Mouse (Mus musculus) embryonic facial prominence, embryonic 11.5 days (tissue): Measurements from ENCODE around the gene Wnt3a. TPM values are rescaled to one million over a fixed set of nuclear protein-coding genes. Genes with fewer than 3 reads are reported as not detected.

Experiments
- ATAC-seq: fragments of 200-750 bp; cut with Nextera tagmentation; replicated peaks from 2 replicates; pipeline ENCODE4 v1.8.0; 2017; ENCODE audit warnings: low read depth; ENCODE audit not compliant: insufficient number of reproducible peaks, low FRiP score, low TSS enrichment
- DNase-seq: peaks from one replicate; pipeline ENCODE4 v3.0.0-alpha.2; 2015; ENCODE audit warnings: low spot score
- H3K27ac ChIP-seq: fragments of 300-500 bp; sonication (generic); replicated peaks from 2 replicates; pipeline ENCODE4 v1.5.1; 2014; ENCODE audit warnings: mild to moderate bottlenecking, low read depth, low read length, control low read depth
- H3K27me3 ChIP-seq: fragments of 300-500 bp; sonication (generic); 2 replicates; pipeline ENCODE4 v1.6.1; 2014; ENCODE audit warnings: mild to moderate bottlenecking, low read length, moderate library complexity, mixed read lengths; ENCODE audit not compliant: control insufficient read depth, insufficient read depth
- H3K36me3 ChIP-seq: fragments of 300-500 bp; sonication (generic); replicated peaks from 2 replicates; pipeline ENCODE4 v1.6.1; 2014; ENCODE audit warnings: low read depth, mild to moderate bottlenecking, low read length, moderate library complexity, mixed read lengths; ENCODE audit not compliant: control insufficient read depth, insufficient read depth
- H3K4me1 ChIP-seq: fragments of 300-500 bp; sonication (generic); 2 replicates; pipeline ENCODE4 v1.6.1; 2014; ENCODE audit warnings: low read length, mixed read lengths; ENCODE audit not compliant: control insufficient read depth, insufficient read depth
- H3K4me2 ChIP-seq: fragments of 300-500 bp; sonication (generic); 2 replicates; pipeline ENCODE4 v1.6.1; 2014; ENCODE audit warnings: low read depth, mild to moderate bottlenecking, control low read depth, low read length, moderate library complexity
- H3K4me3 ChIP-seq: fragments of 300-500 bp; sonication (generic); 2 replicates; pipeline ENCODE4 v1.5.1; 2014; ENCODE audit warnings: low read depth, low read length, control low read depth
- H3K9ac ChIP-seq: fragments of 300-500 bp; sonication (generic); replicated peaks from 2 replicates; pipeline ENCODE4 v1.6.1; 2014; ENCODE audit warnings: mild to moderate bottlenecking, control low read depth, low read length
- H3K9me3 ChIP-seq: fragments of 300-500 bp; sonication (generic); replicated peaks from 2 replicates; pipeline ENCODE4 v1.6.1; 2016; ENCODE audit warnings: mild to moderate bottlenecking, low read length, inconsistent platforms, mixed read lengths; ENCODE audit not compliant: control insufficient read depth
- WGBS: fragments of 180-500 bp; shearing (Covaris S2); extraction: QIAGEN DNeasy Blood & Tissue Kit; methylation state at CpG from one replicate; pipeline ENCODE4 v1.1.7; 2014; 5-methylcytosine and 5-hydroxymethylcytosine counted together
- polyA plus RNA-seq: library from polyadenylated mRNA; unstranded; fragments of >200 nt; fragmentation: Nextera tagmentation; extraction: Ambion mirVana; gene quantifications from 2 replicates; pipeline ENCODE4 v1.2.1, GENCODE M21; 2014

The Wnt3a gene
- polyA plus RNA-seq, 1 experiment from 2014 or later: 0.77 TPM

DNA sequence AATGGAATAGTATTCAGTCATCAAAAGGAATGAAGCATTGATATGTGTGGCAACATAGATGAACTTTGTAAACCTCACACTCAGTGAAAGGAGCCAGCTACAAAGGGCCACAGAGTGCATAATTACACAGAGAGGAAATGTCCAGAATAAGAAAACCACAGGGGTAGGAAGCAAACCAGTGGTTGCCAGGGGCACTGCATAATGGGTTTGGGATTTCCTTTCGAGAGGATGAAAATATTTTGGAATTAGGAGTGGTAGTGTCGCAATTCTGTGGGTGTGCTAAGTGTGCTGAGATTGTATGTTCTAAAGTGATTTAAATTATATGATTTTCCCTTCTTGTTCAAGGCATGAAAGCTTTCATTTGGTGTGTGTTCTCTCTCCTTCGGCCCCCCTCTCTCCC, 16.4 kb downstream of the Wnt3a start:
- no peaks in the 10 kb centered on the region for H3K4me1 ChIP-seq
- DNase-seq (no peak), ATAC-seq (no peak)
- no peaks in the 10 kb centered on the region for H3K36me3 ChIP-seq
- H3K4me2 ChIP-seq: no peak overlapping the region
- 66% methylated on average over 3 of the region's 3 CpGs for WGBS
- no peak overlapping the region for H3K4me3 ChIP-seq
- no peaks in the 10 kb centered on the region for H3K9me3 ChIP-seq
- H3K27me3 ChIP-seq: no peaks in the 10 kb centered on the region; the same call in 1 of the 2 replicates
- H3K27ac ChIP-seq: no peak overlapping the region
- no peak overlapping the region for H3K9ac ChIP-seq

DNA sequence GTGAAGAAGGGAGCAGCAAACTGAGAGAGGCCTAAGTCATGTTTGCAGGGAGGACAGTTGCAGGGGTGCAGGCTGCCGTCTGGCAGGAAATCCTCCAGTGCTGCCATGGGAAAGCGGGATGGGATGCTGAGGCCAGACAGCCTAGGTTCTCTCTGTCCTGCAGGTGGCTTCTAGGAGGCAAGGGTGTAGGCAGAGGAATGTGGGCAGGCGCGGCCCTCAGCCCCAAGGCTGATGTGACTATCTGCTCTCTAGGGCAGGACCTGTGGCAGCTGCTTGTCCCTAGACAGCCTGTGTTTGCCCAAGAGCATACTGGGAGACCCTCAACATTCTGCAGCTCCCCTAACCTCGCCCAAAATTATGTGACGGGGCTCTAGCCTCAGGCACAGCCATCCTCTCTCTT, 23.8 kb downstream of the Wnt3a start:
- peaks cover 8% of the 10 kb centered on the region for H3K27me3 ChIP-seq
- ATAC-seq (no peak), DNase-seq (no peak)
- H3K27ac ChIP-seq: no peak overlapping the region
- H3K4me3 ChIP-seq: no peak overlapping the region
- no peak overlapping the region for H3K9ac ChIP-seq
- WGBS: 22% methylated on average over 6 of the region's 6 CpGs
- no peaks in the 10 kb centered on the region for H3K36me3 ChIP-seq
- H3K4me1 ChIP-seq: no peaks in the 10 kb centered on the region; the same call in 1 of the 2 replicates
- H3K4me2 ChIP-seq: no peak overlapping the region
- no peaks in the 10 kb centered on the region for H3K9me3 ChIP-seq

DNA sequence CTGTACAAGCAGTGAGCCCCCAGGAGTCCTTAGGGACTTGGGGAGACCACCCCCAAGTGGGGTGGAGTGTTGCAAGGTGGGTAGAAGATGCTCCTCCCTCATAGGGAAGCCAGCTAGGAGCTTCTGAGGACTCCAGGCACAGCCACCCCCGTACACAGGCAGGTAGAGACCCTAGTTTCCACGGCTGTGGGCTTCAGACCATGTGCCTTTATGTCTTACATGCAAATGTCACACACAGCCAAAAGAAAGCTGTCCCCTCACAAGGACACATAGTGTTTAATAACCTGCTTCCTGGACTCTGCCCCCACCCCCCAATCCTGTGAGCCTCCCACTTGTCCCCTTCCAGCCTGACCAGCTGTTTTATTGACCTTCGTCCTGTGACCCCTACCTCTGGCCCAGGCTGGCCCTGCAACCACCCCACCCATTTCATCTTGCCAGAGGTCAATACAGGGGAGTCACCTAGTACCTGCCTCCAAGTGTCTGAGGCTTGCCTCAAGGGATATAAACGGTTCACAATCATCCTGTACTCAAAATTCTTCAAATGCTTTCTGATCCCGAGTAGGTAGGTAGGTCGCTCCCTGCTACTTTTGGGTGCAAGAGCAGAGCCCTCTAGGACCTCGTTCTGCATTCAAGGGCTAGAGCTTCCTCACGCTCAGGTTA, 25.3 kb downstream of the Wnt3a start:
- Histone ChIP-seq H3K4me2 (no peak overlapping the region), H3K9me3 (no peaks in the 10 kb centered on the region), H3K4me1 (no peaks in the 10 kb centered on the region; the same call in 1 of the 2 replicates), H3K27ac (no peak overlapping the region), H3K27me3 (peaks cover 8% of the 10 kb centered on the region), H3K9ac (no peak overlapping the region), H3K36me3 (no peaks in the 10 kb centered on the region), H3K4me3 (no peak overlapping the region)
- WGBS: 52% methylated on average over 8 of the region's 8 CpGs
- DNase-seq (no peak), ATAC-seq (no peak)

DNA sequence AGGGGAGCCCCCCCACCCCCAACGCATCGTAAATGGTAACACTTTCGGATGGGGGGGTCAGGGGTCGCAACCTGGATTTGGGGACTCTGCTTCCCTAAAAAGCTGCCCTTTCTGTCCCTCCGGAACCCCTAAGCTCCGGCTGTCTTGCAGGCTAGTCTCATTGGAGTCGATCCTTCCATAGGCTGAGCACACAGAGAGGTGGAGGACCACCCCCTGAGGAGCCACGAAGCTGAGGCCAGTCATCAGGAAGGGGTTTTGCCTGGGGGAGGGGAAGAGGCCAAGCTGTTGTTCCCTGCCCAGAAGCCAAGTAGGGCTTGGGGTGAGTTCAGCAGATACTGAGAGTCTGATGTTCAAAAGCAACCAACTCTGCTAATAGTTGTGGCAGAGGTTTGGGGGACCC, 26.0 kb downstream of the Wnt3a start:
- Histone ChIP-seq H3K4me3 (peak overlapping the region; percentile 48), H3K4me2 (peak overlapping the region; percentile 77), H3K4me1 (no peaks in the 10 kb centered on the region; the same call in 1 of the 2 replicates), H3K36me3 (no peaks in the 10 kb centered on the region), H3K27ac (no peak overlapping the region), H3K27me3 (peaks cover 8% of the 10 kb centered on the region), H3K9me3 (no peaks in the 10 kb centered on the region), H3K9ac (peak overlapping the region; percentile 57)
- DNase-seq: peak; percentile 7
- 2% methylated on average over 8 of the region's 8 CpGs for WGBS
- no peak for ATAC-seq

DNA sequence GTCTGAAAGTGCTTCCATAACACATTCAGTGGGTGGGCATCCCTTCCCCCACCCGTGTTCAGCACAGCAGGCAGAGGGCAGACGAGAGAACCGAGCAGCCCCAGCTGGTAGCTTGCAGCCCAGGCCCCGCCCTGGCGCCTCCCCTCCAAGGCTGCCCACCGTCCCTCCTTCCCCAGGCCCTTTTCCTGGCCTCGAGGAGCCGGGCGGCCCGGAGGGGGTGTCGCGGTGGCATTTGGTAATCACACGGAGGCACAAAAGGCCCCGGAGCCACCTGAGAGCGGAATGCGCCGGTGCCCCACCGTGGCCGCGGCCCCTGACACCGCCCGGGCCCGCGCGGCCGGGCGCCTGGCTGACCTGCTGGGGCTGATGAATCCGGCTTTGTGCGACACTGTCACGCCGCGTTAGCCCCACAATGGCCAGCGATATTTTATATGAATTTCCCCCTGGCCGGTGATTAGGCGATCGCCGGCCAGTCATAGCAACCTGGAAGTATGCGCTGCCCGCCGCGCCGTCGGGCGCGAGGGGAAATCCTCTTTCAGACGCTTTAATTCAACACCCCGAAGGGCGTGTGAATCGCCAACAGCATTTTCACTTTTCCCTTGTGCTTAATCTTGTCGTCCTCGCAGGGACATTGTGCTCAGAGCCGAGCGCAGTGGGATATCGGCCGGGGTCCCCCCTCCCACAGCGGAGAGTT, 26.5 kb downstream of the Wnt3a start:
- peak; percentile 82 for ATAC-seq
- Histone ChIP-seq H3K27ac (no peak overlapping the region), H3K27me3 (peaks cover 8% of the 10 kb centered on the region), H3K36me3 (no peaks in the 10 kb centered on the region), H3K9me3 (no peaks in the 10 kb centered on the region), H3K4me1 (no peaks in the 10 kb centered on the region; the same call in 1 of the 2 replicates), H3K4me3 (peak overlapping the region; percentile 48), H3K4me2 (peak overlapping the region; percentile 77), H3K9ac (peak overlapping the region; percentile 57)
- DNase-seq: peak; percentile 56
- whole genome bisulfite sequencing: 1% methylated on average over 56 of the region's 56 CpGs

DNA sequence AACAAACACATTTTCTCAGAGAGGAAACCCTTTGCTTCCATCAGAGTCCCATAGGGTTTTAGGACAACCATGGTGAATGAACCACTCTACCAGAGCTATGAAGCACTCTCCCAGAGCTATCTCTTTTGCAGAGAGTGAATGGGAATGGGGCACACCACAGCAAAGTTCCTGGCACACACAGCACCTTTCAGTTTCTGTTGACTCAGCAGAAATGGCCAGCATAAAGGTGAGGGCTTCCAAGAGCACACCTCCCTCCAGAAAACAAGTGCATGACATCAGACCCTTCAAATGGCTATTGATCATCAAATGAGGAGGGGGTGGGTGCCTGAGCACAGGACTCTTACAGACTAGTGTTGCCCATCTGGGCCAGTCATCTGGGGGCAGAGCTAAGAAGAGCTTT, 28.2 kb downstream of the Wnt3a start:
- no peak overlapping the region for H3K27ac ChIP-seq
- no peak overlapping the region for H3K4me3 ChIP-seq
- ATAC-seq (no peak), DNase-seq (no peak)
- no peaks in the 10 kb centered on the region for H3K36me3 ChIP-seq
- H3K9ac ChIP-seq: no peak overlapping the region
- no peak overlapping the region for H3K4me2 ChIP-seq
- no peaks in the 10 kb centered on the region for H3K9me3 ChIP-seq
- H3K27me3 ChIP-seq: peaks cover 8% of the 10 kb centered on the region
- no peaks in the 10 kb centered on the region; the same call in 1 of the 2 replicates for H3K4me1 ChIP-seq

DNA sequence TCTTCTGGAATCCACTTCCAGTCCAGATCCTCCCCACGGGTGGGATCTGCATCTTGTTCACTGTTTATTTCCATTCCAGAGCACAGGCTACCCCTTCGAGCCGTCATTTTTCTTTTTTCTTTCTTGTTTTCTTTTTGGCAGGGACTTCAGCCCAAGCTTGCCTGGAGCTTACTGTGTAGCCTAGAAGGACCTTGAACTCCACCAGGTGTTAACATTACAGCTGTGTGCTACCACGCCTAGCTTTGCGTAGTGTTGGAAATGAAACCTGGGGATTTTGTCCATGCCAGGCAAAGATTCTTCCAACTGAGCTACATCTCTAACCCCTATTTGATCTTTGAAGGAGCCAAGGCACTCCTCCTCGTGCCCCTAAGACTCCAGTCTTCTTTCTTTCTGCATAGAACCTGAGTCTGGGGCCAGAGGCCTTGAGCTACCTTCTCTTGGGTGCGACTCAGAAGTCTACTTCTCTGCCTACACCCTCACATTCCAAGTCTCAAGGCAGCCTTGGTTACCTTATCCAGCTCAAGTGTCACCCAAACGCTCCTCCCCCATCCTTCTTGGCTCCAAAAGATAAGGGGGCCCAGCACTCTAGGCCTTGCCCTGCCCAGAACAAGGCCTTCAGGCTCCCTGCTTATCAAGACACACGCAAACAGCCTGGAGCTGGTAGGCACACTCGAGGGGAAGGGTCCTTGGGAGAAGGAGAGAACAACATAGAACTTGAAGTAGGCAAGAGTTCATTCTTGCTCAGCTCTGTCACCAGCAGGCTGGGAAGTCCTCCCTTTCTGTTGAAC, 29.7 kb downstream of the Wnt3a start:
- WGBS: 77% methylated on average over 10 of the region's 10 CpGs
- Histone ChIP-seq H3K9ac (no peak overlapping the region), H3K4me1 (no peaks in the 10 kb centered on the region; the same call in 1 of the 2 replicates), H3K36me3 (no peaks in the 10 kb centered on the region), H3K27ac (no peak overlapping the region), H3K4me2 (no peak overlapping the region), H3K9me3 (no peaks in the 10 kb centered on the region), H3K4me3 (no peak overlapping the region), H3K27me3 (peaks cover 8% of the 10 kb centered on the region)
- no peak for DNase-seq
- no peak for ATAC-seq

DNA sequence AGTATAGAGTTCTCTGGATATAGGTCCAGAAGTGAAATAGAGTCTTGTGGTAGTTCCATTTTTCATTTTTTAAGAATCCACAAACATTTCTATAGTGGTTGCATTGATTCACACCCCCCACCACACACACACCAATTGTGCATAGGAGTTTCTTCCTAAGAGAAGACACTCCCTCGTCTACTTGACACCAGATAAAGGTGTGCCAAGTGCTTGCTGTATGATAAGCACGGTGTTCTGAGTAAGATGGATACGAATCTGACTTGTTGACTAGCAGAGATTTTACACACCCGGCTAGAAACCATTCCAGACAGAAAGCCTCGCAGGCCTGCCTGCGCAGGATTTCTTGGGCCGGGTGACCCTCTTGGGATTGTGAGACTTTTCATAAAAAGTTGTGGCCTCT, 30.9 kb downstream of the Wnt3a start:
- H3K9me3 ChIP-seq: no peaks in the 10 kb centered on the region
- H3K27me3 ChIP-seq: peaks cover 6% of the 10 kb centered on the region
- DNase-seq (no peak), ATAC-seq (no peak)
- no peak overlapping the region for H3K4me3 ChIP-seq
- WGBS: 85% methylated on average over 7 of the region's 7 CpGs
- no peak overlapping the region for H3K9ac ChIP-seq
- no peak overlapping the region for H3K27ac ChIP-seq
- no peak overlapping the region for H3K4me2 ChIP-seq
- no peaks in the 10 kb centered on the region for H3K36me3 ChIP-seq
- H3K4me1 ChIP-seq: no peaks in the 10 kb centered on the region; the same call in 1 of the 2 replicates
